Mouse (Mus musculus) embryo, embryonic 11.5 days (tissue): ENCODE measurements around the gene Duoxa2.
"Not testable (repeated sequence)": the region's sequence is repeated elsewhere in the genome, so short reads cannot be mapped to it uniquely, and the experiment has no call there.

Source experiments
- DNase-seq: peaks from one replicate; pipeline ENCODE4 v3.0.0-alpha.2; 2012; ENCODE audit warnings: low read depth, low spot score

The Duoxa2 gene

GRCm38 (mm10) chr2:122306184-122306583 lies 7.5 kb downstream of the Duoxa2 start:
- DNase-seq, result no peak

DNA sequence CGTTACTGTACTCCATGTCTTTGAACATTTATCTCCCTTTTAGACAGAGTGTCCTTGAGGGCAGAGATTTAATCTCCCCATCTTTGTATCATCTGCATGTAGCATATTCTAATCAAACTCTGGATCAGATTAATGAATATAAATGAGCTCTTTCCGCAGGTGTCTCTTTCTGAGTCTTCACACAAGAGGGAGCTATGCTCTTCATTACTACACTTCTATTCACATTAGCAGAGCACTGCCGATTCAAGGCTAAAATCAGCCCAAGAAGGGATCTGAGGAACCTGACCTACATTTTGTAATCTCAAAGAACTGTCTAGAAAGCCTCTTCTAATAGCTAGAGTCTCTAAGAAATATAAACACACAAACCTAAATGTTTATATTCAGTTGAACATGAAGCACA lies 10.9 kb downstream of the Duoxa2 start:
- no peak for DNase-seq

GRCm38 (mm10) chr2:122311561-122311960 lies 12.9 kb downstream of the Duoxa2 start:
- no peak for DNase-seq

DNA sequence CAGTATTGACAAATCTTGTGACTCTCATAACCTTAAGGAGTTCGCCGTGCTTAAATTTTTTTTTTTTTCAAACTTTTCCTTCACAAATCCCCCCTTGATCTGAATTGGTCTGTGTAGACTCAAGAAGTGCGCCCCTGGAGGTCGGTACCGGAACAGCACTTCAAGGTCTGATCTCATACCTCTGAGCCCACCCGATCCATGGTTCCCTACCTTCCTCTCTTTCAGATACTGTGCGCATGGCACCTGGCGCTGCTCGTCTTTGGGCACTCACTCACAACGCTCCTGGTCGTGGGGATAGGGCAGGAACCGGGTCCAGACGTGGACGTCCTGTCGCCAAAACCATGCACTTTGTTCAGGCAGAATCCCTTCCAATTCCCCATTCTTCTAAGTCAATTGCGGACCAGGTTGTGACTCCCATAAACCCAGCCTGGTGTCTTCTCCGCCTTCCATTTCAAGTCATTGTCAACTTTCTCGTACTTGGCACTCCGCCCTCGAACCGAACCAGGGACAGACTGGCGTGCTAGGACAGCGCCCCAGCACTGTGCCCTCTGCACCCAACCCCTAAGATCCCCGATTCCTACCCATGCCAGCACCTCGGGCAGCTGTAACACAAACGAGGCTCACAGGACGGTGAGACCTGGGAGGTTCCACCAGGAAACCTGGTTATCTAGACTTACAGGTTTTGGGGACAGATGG lies 14.2 kb downstream of the Duoxa2 start:
- peak; percentile 54 for DNase-seq

- DNase-seq, result no peak
Measured at GRCm38 (mm10) chr2:122313536-122313935, 14.8 kb downstream of the Duoxa2 start, which contains the start of gene Duoxa1. Gene Duoxa1, minus strand, starts transcription at chr2:122313730.

DNA sequence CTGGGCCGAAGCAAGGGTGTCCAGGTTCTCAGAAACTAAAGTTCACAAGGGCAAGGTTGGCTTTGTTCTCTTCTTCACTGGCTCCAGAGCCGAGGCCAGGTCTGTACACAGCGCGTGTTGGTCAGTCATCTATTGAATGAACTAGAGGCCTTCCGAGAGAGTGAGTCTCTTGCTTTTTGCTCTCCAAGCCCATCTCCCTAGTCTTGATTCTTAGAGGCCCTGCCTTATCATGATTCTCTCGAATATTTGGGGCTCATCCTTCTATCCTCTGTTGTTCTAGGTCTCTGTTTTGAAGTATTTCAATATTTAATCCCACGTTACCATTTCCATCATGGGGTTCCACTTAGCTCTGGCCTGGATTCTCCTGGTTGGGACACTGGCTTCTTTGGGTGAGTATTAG lies 16.7 kb downstream of the Duoxa2 start, which contains the start of gene Duox1:
Gene Duox1, plus strand, starts transcription at position 301 of the 400 bp plus-strand sequence.
- DNase-seq, result no peak

- no peak for DNase-seq
Measured at GRCm38 (mm10) chr2:122317384-122317783, 18.7 kb downstream of the Duoxa2 start.

DNA sequence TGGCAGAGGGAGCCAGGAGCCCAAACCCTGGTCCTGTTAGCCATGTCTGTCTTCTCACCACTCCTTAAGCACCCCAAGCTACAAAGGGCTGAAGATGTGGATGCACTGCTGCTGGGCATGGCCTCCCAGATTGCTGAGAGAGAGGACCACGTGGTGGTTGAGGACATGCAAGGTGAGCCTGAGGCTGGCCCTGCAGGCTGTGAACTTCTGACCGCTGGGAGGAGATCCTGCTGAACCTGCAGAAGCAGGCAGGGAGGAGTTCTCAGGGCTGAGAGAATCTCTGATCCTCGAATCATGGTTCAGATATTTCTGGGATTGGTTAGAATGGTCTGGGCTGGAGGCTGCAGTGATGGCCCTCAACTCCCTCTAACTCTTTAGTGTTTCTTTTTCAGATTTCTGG lies 25.3 kb downstream of the Duoxa2 start:
- DNase-seq, result no peak

GRCm38 (mm10) chr2:122324586-122324985 lies 25.9 kb downstream of the Duoxa2 start:
- DNase-seq, result no peak

- DNase-seq, result no peak
Measured at GRCm38 (mm10) chr2:122325361-122325760, 26.7 kb downstream of the Duoxa2 start.

- DNase-seq, result no peak
Measured at GRCm38 (mm10) chr2:122327986-122328385, 29.3 kb downstream of the Duoxa2 start.

DNA sequence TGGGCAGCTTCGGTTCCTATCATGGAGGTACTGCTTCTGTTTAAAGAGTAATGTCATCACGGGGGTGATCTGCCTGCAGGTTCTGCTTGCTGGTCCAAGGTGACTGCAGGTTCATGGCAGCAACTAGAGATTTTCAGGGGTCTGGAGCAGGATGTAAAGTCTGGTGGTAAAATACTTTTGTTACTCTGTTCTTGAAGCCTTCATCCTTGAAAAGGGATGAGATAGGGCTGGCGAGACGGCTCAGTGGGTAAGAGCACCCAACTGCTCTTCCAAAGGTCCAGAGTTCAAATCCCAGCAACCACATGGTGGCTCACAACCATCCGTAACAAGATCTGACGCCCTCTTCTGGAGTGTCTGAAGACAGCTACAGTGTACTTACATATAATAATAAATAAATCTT lies 31.6 kb downstream of the Duoxa2 start:
- DNase-seq, result not testable (repeated sequence)

DNA sequence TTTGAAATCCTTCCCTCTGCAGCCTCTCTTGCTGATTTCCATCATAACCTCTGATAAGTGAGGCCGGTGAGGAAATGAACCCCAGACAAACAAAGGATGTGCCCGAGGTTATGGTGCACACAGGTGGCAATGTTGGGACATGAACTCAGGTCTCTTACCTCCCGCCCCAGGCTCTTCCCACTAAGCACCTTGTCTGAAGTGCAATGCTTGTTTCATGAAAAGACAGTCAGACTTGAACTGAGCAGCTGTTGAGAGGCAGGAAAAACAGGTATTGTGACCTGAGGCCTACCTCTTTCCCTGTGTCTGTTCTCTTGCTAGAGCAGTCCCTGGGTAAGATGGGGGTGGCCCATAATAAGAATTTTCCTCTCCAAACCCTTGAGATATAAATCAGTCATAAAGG lies 33.5 kb downstream of the Duoxa2 start:
- no peak for DNase-seq

DNA sequence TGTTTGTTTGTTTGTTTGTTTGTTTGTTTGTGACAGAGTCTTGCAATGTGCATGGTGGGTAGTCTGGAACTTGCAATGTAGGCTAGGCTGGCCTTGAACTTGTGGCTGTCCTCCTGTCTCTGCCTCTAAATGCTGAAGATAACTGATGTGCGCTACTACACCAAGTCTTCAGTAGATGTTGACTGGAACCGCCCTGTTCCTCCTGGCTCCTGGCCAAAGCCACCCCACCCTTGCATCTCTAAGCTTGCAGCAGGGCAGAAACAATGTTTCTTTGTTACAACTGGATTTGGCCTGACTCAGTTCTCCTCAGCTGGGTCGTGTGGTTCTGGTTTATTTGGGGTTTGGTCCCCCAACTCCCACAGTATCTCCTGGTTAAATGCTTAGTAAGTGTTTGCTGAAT lies 35.5 kb downstream of the Duoxa2 start:
- DNase-seq, result no peak

- DNase-seq, result no peak
Measured at GRCm38 (mm10) chr2:122337291-122337690, 38.6 kb downstream of the Duoxa2 start.

- no peak for DNase-seq
Measured at GRCm38 (mm10) chr2:122345106-122345893, 46.6 kb downstream of the Duoxa2 start.

GRCm38 (mm10) chr2:122346164-122346563 lies 47.5 kb downstream of the Duoxa2 start:
- not testable (repeated sequence) for DNase-seq

DNA sequence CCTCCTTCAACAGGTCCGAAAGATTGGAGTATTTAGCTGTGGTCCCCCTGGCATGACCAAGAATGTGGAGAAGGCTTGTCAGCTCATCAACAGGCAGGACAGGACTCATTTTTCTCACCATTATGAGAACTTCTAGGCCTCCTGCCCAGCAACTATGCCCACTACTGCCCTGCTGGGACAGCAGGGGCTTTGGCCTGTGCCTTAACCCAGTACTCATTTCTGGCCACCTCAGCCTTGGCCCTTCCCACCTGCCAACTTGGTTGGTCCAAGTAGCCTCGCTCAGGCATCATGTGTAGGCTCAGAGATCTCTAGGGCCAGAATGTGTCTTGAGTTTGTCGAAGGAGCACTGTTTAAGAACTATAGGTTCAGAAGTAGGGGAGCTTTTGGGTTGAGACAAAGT lies 48.6 kb downstream of the Duoxa2 start:
- DNase-seq, result no peak

DNA sequence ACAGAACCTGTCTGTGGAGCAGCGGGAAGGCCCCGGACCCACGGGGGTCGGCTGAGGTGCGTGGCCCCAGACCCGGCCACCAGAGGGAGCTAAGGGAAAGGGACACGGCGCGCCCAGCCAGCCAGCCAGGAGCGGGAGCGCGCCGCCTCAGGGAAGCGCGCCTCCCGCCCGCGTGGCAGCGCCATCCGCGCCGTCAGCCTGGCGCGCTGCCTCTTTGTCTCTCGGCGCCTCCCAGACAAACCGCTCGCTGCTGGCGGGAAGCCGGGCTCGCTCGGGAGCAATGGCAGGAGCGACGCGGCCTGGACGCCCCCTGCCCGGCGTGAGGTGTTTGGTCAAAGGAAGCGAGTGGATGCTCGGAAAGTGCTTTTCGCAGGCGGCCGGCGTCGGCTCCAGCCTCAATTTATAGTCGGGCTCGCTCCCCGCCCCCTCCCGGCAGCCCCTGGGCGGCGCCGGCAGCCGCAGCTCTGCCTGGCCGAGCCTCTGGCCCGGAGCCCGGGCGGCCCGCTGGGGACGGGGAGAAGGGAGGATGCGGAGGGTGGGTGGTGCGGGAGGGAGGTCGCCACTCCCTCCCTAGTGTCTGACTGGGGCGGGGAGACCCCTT lies 49.9 kb downstream of the Duoxa2 start:
- peak; percentile 62 for DNase-seq

DNA sequence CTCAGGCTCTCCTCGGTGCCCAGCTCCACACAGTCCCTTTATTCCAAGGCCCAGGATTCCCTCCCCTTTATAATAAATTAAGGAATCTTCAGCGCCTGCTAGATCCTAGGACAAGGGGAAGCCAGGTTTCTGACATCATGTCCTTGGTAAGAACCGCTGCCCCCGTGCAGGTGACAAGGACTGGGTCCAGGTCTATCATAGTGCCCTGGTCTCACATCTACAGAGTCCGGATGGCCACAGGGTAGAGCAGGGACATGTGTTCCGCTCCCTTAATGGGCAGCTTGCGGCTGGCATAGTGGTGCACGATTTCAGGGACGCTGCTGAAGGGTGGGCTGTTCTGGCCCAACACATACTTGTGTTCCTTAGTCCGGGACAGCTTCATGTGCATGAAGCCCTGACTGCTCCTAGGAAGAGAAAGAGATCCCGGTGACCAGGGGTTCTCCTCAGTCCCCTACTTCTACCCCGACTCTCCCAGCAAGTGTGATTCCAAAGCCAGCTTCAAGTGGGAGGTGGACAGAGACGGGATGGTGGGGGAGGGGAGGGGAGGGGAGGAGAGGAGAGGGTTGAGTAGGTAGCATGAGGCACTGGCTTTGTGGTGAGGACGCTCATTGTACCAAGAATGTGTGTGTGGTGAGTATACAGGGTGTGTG lies 50.6 kb downstream of the Duoxa2 start:
- DNase-seq, result no peak

DNA sequence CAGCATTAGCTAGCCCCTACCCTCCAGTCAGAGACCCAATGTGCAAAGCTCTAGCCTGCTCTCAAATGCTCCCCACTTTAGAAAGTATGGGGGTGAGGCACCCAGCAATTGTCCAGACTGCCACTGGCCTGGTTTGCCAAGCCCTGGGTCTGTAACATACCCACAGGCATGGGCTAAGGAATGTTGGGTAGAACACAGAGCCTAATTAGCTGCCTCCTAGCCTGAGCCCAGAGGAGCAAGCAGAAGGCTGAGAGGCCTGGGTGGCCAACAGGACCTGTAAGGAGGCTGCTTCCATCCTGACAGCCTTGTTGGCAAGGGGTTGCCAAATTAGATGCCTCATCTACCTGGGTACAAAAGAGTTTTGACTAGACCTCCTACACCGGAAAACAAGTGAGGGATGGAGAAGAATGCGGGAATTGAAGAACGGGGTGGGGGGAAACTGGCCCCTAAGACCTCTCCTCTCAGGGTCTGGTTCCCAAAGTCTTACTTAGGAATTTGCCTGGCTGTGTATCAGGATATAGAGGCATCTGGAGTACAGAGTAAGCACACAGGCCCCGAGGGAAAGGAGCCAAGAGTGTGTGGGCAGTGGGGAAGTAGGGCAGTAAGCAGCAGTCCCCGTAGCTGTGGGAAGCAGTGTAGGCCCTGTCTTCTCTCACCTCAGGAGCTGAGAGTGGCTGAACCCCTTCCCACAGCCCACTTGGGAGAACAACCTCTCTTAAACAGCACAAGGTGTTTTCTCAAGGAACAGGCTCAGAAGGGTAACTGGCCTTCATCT lies 52.6 kb downstream of the Duoxa2 start:
- DNase-seq, result no peak
